Mouse (Mus musculus) kidney, postnatal 36 days (tissue): ENCODE data around the gene Tmem270.

Experiments
- DNase-seq, 2 experiments: peaks; one replicate each; pipeline ENCODE4 v3.0.0; 2021 to 2022; ENCODE audit warnings: mixed read lengths in 2 of 2

The Tmem270 gene

DNA sequence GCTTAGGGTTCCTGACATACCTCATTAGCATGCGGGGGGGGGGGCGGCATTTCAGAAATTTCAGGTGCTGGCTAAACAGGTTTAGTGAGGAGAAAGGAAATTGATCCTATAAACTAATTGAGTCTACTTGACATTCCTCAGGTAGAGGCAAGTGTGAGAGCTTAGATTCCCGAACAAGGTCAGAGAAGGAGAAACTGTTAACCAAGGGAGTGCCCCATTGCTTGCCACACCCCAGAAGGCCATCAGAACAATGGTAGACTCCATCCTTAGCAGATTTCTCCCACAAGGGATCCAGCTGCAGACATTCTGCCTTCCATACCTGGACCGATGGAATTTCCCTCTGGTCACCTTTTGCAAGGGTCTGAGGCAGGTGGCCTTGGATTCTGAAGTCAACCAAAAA is 20.2 kb upstream of the Tmem270 start:
- no peak for DNase-seq

DNA sequence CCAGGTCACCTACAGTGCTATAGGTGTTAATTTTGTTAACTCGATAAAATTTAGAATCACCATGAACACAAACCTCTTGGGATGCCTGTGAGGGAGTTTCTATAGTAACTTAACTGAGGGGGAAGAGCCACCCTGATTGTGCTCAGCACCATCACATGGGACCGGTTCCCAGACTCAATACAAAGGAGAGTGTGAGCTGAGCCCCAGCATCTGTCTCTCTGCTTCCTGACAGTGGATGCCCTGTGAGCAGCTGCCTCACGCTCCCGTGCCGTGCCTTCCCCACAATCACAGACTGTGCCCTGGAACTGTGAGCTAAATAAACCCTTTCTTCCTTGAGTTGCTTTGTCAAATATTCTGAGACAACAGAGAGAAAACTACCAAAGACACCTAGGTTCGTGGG is 16.6 kb upstream of the Tmem270 start:
- no peak for DNase-seq

GRCm38 (mm10) chr5:134921106-134921505 is 14.6 kb upstream of the Tmem270 start:
- no peak for DNase-seq

GRCm38 (mm10) chr5:134920106-134920687 is 13.7 kb upstream of the Tmem270 start:
- DNase-seq, result no peak

GRCm38 (mm10) chr5:134919097-134919496 is 12.6 kb upstream of the Tmem270 start:
- DNase-seq, result no peak

DNA sequence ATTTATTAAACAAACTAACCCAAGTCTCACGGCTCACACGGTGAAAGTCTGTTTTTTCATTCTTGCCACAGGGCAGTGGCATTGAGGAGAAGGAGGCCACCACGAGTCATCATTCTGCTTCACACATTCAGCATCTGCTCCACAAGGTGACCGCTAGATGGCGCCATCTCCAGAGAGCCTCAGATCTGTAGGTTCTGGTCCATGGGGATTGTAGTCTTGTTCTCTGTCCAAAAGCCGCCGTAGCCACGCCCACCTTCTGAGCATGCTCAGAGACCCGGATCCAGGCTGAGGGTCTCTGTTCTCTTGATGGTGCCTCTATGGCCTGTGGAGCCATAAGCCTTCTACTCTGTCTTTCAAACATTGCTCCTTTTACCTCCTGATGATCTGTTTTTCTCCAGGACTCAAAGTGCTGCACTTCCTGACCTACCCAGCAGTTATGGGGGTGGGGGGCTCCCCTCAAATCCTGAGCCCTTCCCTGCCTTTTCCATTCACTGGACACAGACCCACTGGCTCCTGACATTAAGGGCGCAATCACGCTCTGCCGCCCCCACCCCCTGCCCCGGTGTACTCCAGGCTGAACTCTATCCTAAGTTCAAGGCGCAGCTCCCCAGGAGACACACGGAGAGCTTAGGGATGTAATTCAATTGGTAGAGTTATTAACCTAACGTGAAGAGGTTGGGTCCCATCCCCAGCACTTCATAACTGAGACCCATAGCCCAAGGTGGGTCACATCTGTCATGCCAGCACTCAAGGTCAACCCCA is 11.7 kb upstream of the Tmem270 start:
- DNase-seq, result peak; percentile 66 to 87

GRCm38 (mm10) chr5:134915311-134915710 is 8.8 kb upstream of the Tmem270 start, which contains the start of gene Cldn13:
Gene Cldn13 (minus strand): TSS chr5:134915526.
- no peak for DNase-seq

- DNase-seq, result no peak
Observed at GRCm38 (mm10) chr5:134914510-134914909, 8.0 kb upstream of the Tmem270 start.

DNA sequence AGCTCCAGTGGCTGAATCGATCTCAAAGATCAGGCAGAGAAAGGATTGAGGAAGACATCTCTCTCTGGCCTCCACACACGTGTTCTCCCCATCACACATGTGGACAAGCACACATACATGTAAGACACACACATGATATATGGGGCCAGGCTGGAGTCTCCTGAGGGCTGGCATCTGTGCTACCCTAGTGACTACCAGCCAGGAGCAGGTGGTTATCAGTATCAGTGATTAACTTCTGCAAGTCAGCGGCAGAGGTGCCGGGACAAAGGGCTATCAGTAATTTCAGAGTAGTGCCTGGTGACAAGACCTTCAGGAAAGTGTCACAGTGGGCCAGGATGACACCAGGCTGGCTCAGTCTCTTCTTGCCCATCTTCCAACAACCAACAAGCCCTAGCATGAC is 7.2 kb upstream of the Tmem270 start:
- DNase-seq, result no peak

- no peak for DNase-seq
Observed at GRCm38 (mm10) chr5:134913352-134913751, 6.8 kb upstream of the Tmem270 start.

- DNase-seq, result no peak
Observed at GRCm38 (mm10) chr5:134911901-134912300, 5.4 kb upstream of the Tmem270 start.

DNA sequence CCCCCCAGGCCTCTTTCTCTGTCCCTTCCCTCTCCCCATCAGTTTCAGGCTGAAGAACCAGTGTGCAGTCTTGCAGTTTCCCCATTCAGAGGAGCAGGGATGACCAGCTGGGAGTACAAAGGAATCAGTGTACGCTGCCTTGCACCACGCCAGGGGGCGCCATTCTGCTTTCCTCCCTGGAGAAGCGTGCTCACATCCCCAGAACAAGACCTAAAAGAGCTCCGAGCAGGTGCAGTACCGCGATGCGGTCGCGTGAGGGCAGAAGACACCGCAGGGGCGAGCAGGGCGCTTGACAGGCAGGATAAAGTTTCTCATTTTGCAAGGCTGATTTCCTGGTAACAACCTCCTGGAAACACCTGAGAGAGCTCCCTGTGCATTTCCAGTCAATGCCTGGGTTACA is 602 bp upstream of the Tmem270 start:
- peak; percentile 93 to 98 for DNase-seq

DNA sequence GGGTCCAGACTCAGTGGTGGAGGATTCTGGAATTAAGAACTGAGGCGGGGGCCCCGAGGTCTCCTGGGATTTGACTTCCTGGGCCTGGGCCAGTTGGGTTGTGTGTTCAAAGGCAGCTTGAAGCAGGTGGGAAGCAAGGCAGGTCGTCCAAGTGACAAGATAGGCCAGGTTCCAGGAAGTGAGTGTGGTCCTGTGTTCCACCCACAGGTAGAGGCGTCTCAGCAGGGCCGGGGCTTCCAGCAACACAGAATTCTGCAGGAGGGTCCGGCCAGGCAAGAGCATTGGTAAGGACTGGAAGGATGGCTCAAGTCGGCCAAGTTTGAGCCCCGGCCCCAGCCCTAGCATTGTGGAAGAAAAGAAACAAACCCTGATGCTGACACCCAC is 4.9 kb downstream of the Tmem270 start:
- DNase-seq, result no peak

GRCm38 (mm10) chr5:134901012-134901643 is 5.4 kb downstream of the Tmem270 start:
- DNase-seq, result peak; percentile 41 to 66

DNA sequence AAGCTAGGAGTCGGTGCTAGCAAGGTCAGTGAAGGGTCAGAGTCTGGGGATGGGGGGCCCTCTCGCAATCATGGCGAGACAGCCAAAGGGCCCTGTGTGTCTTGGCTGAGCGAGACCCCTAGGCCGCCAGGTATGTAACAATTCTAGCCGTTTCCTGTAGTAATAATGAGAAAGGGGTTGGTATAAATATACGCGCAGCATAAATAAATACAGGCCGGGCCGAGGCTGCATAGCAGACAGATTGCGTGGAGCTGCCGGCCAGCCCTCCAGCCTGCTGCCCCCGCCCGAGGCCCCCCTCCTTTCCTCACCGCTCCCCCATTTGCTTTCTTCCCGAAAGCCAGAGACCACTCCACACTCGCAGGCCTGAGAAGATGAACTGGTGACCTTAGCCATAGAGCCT is 8.9 kb downstream of the Tmem270 start:
- DNase-seq, result no peak

- no peak for DNase-seq
Observed at GRCm38 (mm10) chr5:134896965-134897364, 9.6 kb downstream of the Tmem270 start.

- DNase-seq, result no peak
Observed at GRCm38 (mm10) chr5:134895291-134895690, 11.2 kb downstream of the Tmem270 start.

GRCm38 (mm10) chr5:134892717-134893116 is 13.8 kb downstream of the Tmem270 start:
- no peak for DNase-seq

DNA sequence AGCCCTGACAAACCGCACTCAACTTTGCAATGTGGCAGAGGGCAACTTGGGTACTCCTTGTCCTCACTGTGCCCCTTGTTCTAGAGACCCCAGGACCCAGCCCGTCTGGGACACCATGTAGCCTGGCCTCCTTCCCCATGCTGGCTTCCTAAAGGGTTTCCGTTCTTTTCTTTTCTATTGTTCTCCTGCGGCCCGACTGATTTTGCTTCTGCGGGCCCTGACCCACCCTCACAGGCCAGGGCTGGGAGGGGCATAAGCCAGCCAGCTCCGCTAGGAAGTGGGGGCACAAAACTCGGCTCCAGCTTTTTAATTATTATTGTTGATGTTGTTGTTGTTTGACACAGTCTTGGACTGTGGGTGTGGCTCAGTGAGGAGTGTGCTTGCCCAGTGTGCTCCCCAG is 15.0 kb downstream of the Tmem270 start:
- peak; percentile 36 to 40 for DNase-seq

GRCm38 (mm10) chr5:134890601-134891054 is 15.9 kb downstream of the Tmem270 start:
- DNase-seq, result peak in 1 of 2 experiments; percentile 13

GRCm38 (mm10) chr5:134888505-134888904 is 18.0 kb downstream of the Tmem270 start:
- DNase-seq, result no peak

DNA sequence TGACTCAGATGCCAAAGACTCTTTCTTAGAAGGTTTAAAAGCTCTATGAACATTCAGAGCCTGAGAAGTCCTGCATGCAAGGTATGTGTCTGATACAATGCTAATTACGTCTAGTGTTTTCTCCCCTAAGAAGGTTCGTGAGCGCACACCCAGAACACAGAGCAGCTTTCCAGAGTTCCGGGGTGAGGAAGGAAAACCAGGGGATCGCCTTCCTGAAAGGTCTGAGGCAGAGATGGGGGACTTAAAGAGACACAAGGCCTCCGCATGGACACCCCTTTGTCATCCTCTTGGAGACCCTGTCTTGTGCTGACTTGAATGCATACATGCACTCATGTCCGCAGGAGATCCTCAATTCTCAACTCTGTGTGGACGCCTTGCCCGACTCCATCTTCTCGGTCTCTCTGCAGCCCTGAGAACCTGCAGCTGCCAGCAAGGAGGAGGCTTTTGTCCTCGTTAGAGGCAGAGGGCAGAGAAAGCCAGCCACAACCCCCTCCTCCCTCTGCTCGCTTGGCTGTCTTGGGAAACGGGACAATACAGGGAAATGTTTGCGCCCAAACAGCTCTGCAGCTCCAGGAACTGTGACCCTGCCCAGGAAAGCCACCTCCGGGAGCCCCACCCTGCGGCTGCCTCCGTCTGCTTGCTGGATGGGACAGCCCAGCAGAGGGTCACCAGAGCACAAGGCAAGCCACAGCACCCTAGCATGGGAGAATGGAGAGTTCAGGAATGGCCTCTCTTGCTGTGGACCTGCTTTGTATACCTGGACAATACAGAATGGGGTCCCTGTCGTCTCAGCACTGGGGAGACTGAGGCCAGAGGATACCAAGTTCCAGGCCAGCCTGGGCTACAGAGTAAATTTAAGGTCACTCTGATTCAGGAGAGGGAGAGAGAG is 18.8 kb downstream of the Tmem270 start:
- DNase-seq, result peak; percentile 79 to 85

- DNase-seq, result peak; percentile 17 to 31
Observed at GRCm38 (mm10) chr5:134883077-134883476, 23.5 kb downstream of the Tmem270 start.
